Mouse (Mus musculus) activated CD4-positive, CD25-positive, alpha-beta regulatory T cell, adult 4 months (primary cell): ENCODE data around the gene Ceacam1. TPM values are rescaled to one million over a fixed set of nuclear protein-coding genes. Genes with fewer than 3 reads are reported as not detected.

Experiments
- polyA plus RNA-seq, 2 experiments: library from polyadenylated mRNA; unstranded; fragments of 100-300 nt; shearing (Covaris generic); gene quantifications; one replicate each; pipeline ENCODE4 v1.2.1; 2017

Ceacam1 gene
- polyA plus RNA-seq, 2 experiments from 2014 or later = 0.33 TPM; not detected in 1

Other genes starting within 250 kb of the Ceacam1 start
- gene Gsk3a, start 239.8 kb downstream of the Ceacam1 start, polyA plus RNA-seq = 1 to 10 TPM; 8.9 to 9.8 TPM
- gene Erf, start 226.8 kb downstream of the Ceacam1 start, polyA plus RNA-seq = under 1 TPM; 0.28 to 0.38 TPM
- gene Cic, start 209.9 kb downstream of the Ceacam1 start, polyA plus RNA-seq = 10 to 100 TPM; 23.2 to 26.0 TPM
- 10 to 100 TPM; 16.8 to 30.7 TPM for gene Pafah1b3, start 179.6 kb downstream of the Ceacam1 start, polyA plus RNA-seq
- gene Prr19, start 176.2 kb downstream of the Ceacam1 start, polyA plus RNA-seq = not detected
- not detected for gene Tmem145, start 171.5 kb downstream of the Ceacam1 start, polyA plus RNA-seq
- under 1 TPM in 1 of 2 experiments, not detected in 1; 0.03 TPM for gene Megf8, start 160.4 kb downstream of the Ceacam1 start, polyA plus RNA-seq
- gene Cnfn, start 107.9 kb downstream of the Ceacam1 start, polyA plus RNA-seq = not detected
- gene Lipe, start 78.9 kb downstream of the Ceacam1 start, polyA plus RNA-seq = 10 to 100 TPM in 1 of 2 experiments, 1 to 10 TPM in 1; 8.5 to 10.7 TPM
- gene Cxcl17, start 64.7 kb downstream of the Ceacam1 start, polyA plus RNA-seq = not detected
- gene Ceacam2, start 62.3 kb upstream of the Ceacam1 start, polyA plus RNA-seq = not detected
- not detected for gene Erich4, start 138.3 kb upstream of the Ceacam1 start, polyA plus RNA-seq
- gene Dmac2, start 141.8 kb upstream of the Ceacam1 start, polyA plus RNA-seq = 10 to 100 TPM; 36.4 to 42.7 TPM
- under 1 TPM; 0.21 to 0.79 TPM for gene B3gnt8, start 149.1 kb upstream of the Ceacam1 start, polyA plus RNA-seq
- 10 to 100 TPM; 15.3 to 15.8 TPM for gene Bckdha, start 181.4 kb upstream of the Ceacam1 start, polyA plus RNA-seq
- gene Exosc5, start 181.6 kb upstream of the Ceacam1 start, polyA plus RNA-seq = 100 to 1,000 TPM in 1 of 2 experiments, 10 to 100 TPM in 1; 94.5 to 110 TPM
- gene Tmem91, start 197.6 kb upstream of the Ceacam1 start, polyA plus RNA-seq = 10 to 100 TPM; 10.4 to 11.6 TPM
- gene B9d2, start 203.2 kb upstream of the Ceacam1 start, polyA plus RNA-seq = 10 to 100 TPM; 54.0 to 70.8 TPM
- 1 to 10 TPM; 4.7 to 8.6 TPM for gene Tgfb1, start 209.4 kb upstream of the Ceacam1 start, polyA plus RNA-seq
- gene Ccdc97, start 241.5 kb upstream of the Ceacam1 start, polyA plus RNA-seq = 10 to 100 TPM; 31.1 to 46.9 TPM